Mouse (Mus musculus) small intestine, adult 2 months (tissue): Measurements from ENCODE around the gene Vtn. TPM values are rescaled to one million over a fixed set of nuclear protein-coding genes. Genes with fewer than 3 reads are reported as not detected.
"Not testable (repeated sequence)": the region's sequence is repeated elsewhere in the genome, so short reads cannot be mapped to it uniquely, and the experiment has no call there.

Experiments used
- H3K27ac ChIP-seq: fragments of 200-500 bp; 2 replicates; pipeline ENCODE4 v1.5.1; 2012; ENCODE audit warnings: low read depth, low read length, control low read depth, inconsistent platforms; ENCODE audit not compliant: insufficient read depth
- H3K27me3 ChIP-seq: fragments of 200-500 bp; 2 replicates; pipeline ENCODE4 v1.6.1; 2012; ENCODE audit warnings: mild to moderate bottlenecking, moderate library complexity, low read length, inconsistent platforms; ENCODE audit not compliant: control insufficient read depth, insufficient read depth
- H3K36me3 ChIP-seq: fragments of 200-500 bp; 2 replicates; pipeline ENCODE4 v1.6.1; 2012; ENCODE audit warnings: mild to moderate bottlenecking, low read length, control low read depth, inconsistent platforms; ENCODE audit not compliant: control insufficient read depth, insufficient read depth
- H3K4me1 ChIP-seq: fragments of 200-500 bp; 2 replicates; pipeline ENCODE4 v1.6.1; 2012; ENCODE audit warnings: low read length, inconsistent platforms, mixed read lengths; ENCODE audit not compliant: control insufficient read depth, insufficient read depth, insufficient read length
- H3K4me3 ChIP-seq: fragments of 200-500 bp; 2 replicates; pipeline ENCODE4 v1.5.1; 2012; ENCODE audit warnings: low read depth, mild to moderate bottlenecking, control low read depth, inconsistent platforms, low read length, moderate library complexity
- CTCF ChIP-seq: fragments of 200-500 bp; IDR thresholded peaks from 2 replicates; pipeline ENCODE4 v1.5.1; 2012; ENCODE audit warnings: low read depth, mild to moderate bottlenecking, control low read depth, inconsistent platforms, low read length, moderate library complexity, mixed read lengths; ENCODE audit not compliant: insufficient replicate concordance, insufficient read length; ENCODE audit errors: extremely low read depth
- POLR2A ChIP-seq: fragments of 200-500 bp; IDR thresholded peaks from 2 replicates; pipeline ENCODE4 v1.6.1; 2012; ENCODE audit warnings: low read depth, mild to moderate bottlenecking, control low read depth, inconsistent platforms, low read length, moderate library complexity
- WGBS: fragments of 180-500 bp; shearing (Covaris S2); methylation state at CpG from one replicate; pipeline ENCODE4 v1.1.7; 2018; 5-methylcytosine and 5-hydroxymethylcytosine counted together
- polyA plus RNA-seq: library from polyadenylated mRNA; depleted of rRNA; stranded (reverse); fragments of >200 nt; gene quantifications from 2 replicates; pipeline ENCODE4 v1.2.3, GENCODE M21; 2012

Gene Vtn
- polyA plus RNA-seq, 1 experiment = 3.2 TPM

DNA sequence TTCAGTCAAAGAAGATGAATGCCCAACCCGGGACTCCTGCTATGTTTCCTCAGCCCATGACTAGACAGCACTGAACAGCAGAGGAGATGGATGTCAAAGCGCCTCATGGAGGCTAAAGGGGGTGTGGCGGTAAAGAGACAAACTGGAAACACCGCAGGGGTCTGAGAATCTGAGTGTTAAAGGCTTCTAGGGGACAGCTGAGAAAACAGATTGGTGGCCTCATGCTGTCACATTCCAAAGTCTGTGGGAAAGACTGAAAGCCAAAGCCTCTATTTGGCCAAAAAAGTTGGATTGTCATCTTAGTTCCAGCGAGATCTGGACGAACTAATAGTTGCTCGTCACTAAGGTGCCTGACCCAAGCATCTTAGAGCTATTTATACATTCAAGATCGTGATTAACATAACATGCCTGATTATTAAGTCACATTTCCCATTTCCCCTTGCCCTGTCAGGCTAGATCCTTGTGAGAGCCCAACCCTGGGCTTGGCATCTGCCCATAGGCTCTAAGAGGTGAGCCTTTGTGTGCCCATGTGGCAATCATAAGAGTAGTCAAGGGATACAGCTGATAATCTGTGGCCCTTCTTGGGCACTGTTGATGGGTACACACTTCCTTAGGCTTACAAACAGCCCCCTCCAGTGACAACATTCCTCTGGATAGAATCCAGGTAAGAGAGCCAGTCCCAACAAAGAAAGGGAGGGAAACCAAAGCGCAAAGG is 24.5 kb downstream of the Vtn start:
- H3K27me3 ChIP-seq = no peaks in the 10 kb centered on the region
- H3K4me1 ChIP-seq = no peaks in the 10 kb centered on the region
- H3K36me3 ChIP-seq = peaks cover 86% of the 10 kb centered on the region
- WGBS = 85% methylated on average over 9 of the region's 9 CpGs
- TF ChIP-seq POLR2A = no peak
- no peak for TF ChIP-seq CTCF
- H3K4me3 ChIP-seq = no peak overlapping the region
- no peak overlapping the region for H3K27ac ChIP-seq

DNA sequence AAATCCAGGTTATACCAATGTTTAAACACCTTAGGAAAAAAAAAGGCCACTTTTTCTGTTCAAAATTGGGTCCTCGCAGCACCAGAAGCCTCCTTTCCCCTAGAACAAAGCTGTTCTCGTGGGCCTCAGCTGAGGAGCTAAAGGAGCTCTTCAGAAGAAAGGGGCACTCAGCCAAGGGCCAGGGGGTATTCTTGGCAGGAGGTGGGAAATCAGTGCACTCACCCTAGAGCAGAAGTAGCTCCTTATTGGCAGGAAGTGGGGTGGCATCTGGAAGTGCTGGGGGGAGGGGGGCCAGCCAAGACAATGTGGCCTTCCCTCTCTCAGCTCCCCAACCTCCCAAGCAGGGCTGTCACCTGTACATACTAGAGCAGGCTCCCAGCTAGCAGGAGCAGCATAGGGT is 25.9 kb downstream of the Vtn start:
- Histone ChIP-seq H3K36me3 (peaks cover 89% of the 10 kb centered on the region), H3K4me1 (no peaks in the 10 kb centered on the region)
- TF ChIP-seq POLR2A (no peak), CTCF (no peak)

DNA sequence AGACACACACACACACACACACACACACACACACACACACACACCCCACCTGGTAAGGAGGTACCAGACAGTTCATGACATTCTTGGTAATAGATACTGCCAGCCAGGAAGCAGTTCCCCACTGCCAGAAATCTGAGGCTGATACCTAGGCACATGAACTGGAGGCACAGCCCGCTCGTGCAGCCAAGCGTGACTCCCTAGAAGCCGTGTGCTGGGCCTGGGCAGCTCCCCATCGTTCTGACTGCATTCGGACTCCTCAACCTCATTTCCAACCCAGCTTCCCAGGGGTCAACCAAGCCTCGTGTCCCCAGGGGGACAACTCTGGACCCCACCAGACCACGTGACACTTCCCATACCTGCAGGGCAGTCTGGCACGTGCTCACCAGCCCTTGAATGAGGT is 29.8 kb downstream of the Vtn start:
- H3K27ac ChIP-seq = no peak overlapping the region
- TF ChIP-seq CTCF = no peak
- TF ChIP-seq POLR2A = no peak
- no peak overlapping the region for H3K4me3 ChIP-seq
- WGBS = 89% methylated on average over 9 of the region's 9 CpGs
- H3K36me3 ChIP-seq = peaks cover 66% of the 10 kb centered on the region
- no peaks in the 10 kb centered on the region for H3K4me1 ChIP-seq
- no peaks in the 10 kb centered on the region for H3K27me3 ChIP-seq

More for the DNA sequence above, 25.9 kb downstream of the Vtn start:
- 79% methylated on average over 2 of the region's 2 CpGs for WGBS
- Histone ChIP-seq H3K27ac (no peak overlapping the region), H3K27me3 (no peaks in the 10 kb centered on the region), H3K4me3 (no peak overlapping the region)

DNA sequence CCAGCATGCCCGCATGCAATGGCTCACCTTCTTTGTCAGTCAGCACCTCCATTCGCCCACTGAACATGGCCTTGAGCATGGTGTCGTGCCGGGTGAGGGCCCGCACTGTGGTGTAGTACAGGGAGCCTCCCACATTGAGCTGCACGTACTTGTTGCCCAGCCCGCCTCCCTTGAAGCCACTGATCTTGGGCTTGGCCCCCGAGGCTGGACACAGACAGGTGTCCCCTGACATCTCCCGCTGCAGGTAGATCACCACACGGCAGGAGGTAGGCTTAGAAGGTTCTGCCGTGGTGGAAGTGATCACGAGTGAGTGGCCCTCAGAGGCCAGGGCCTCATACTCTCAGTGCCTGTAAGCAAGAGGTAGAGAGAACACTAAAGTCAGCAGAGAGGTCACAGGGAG is 31.1 kb downstream of the Vtn start:
- Histone ChIP-seq H3K4me3 (no peak overlapping the region), H3K4me1 (peaks cover 4% of the 10 kb centered on the region; the same call in 1 of the 2 replicates), H3K36me3 (peaks cover 54% of the 10 kb centered on the region), H3K27ac (no peak overlapping the region), H3K27me3 (no peaks in the 10 kb centered on the region)
- 85% methylated on average over 12 of the region's 12 CpGs for WGBS
- TF ChIP-seq CTCF = no peak
- TF ChIP-seq POLR2A = no peak

DNA sequence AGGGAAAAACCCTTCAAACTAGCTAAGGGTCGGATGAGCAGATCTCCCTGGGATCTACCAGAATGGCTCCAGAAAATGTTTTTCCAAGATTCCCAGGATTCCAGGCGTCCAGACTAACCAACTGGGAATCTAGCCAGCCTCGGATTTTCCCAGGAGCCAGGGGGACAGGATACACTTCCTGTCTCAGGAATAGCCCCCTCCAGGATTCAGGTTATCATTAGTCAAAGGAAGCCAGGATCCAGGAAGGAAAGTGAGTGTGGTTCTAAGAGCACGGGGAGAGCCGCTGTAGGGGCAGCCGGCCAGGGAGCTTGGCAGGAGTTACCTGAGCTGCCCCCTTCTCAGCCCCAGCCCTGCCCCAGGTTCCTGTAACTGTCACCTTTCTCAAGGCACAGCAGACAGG is 32.2 kb downstream of the Vtn start:
- H3K27ac ChIP-seq = no peak overlapping the region
- H3K4me3 ChIP-seq = no peak overlapping the region
- H3K36me3 ChIP-seq = peaks cover 44% of the 10 kb centered on the region
- no peak for TF ChIP-seq POLR2A
- no peak for TF ChIP-seq CTCF
- 69% methylated on average over 6 of the region's 6 CpGs for WGBS
- H3K27me3 ChIP-seq = no peaks in the 10 kb centered on the region
- peaks cover 4% of the 10 kb centered on the region; the same call in 1 of the 2 replicates for H3K4me1 ChIP-seq

DNA sequence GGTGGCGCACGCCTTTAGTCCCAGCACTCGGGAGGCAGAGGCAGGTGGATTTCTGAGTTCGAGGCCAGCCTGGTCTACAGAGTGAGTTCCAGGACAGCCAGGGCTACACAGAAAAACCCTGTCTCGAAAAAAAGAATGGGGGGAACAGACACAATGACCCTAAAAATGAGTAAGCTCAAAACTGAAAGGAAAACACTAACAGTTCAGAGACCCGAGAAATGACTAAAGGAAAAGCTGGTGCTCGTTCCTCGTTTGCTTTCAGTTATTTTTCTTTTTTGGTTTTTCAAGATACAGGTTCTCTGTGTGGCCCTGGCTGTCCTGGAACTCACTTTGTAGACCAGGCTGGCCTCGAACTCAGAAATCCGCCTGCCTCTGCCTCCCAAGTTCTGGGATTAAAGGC is 32.6 kb downstream of the Vtn start:
- not testable (repeated sequence) for H3K4me3 ChIP-seq, H3K27me3 ChIP-seq, H3K27ac ChIP-seq, H3K4me1 ChIP-seq
- peaks cover 39% of the 10 kb centered on the region for H3K36me3 ChIP-seq
- WGBS = 83% methylated on average over 10 of the region's 10 CpGs

DNA sequence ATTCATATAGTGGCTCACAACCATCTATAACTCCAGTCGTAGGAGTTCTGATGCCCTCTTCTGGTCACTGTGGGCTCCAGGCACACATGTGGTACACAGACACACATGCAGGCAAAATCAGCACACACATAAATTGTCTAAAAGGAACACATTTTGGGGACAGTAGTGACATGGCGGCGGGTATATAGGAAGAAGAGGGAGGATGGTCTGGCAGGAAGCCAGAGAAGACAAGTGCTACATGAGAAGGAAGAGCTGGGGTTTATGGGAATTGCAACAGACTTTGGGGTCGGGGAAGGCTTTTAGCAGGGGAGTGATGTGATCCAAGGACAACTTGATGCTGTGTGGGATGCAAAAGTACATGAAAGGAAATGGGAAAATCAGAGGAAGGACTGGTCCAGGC is 35.6 kb downstream of the Vtn start:
- no peak overlapping the region for H3K4me3 ChIP-seq
- 74% methylated on average over 4 of the region's 4 CpGs for WGBS

More for the DNA sequence above, 35.6 kb downstream of the Vtn start:
- no peaks in the 10 kb centered on the region for H3K27me3 ChIP-seq
- H3K4me1 ChIP-seq = peaks cover 10% of the 10 kb centered on the region; the same call in 1 of the 2 replicates
- TF ChIP-seq CTCF (no peak), POLR2A (no peak)
- H3K36me3 ChIP-seq = peaks cover 18% of the 10 kb centered on the region
- H3K27ac ChIP-seq = peak overlapping the region; percentile 99
